Mouse (Mus musculus): Measurements from ENCODE around the gene Prl3a1.

Prl3a1 gene

DNA sequence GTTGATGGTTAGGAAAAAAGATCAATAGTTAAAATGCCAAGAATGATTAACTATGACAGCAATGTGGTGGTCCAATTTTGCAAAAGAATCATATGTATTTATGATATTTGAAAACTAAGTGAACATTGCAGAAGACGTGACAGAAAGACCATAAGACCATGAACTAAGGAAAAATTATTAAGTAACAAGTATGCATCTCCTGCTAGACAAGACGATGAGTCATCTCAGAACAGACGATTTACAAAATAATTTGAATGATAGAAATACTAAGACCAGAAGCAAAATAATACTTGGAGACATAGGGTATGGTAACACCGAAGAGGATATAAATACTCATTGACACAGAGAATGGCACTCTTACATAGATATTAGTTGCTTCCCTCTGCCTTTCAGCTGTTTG lies at the start of gene Prl3a1:
Gene Prl3a1 (plus strand): TSS at position 301 of the 400 bp plus-strand sequence.
- no peak for DNase-seq (ENCODE audit: low read depth, low spot score)

DNA sequence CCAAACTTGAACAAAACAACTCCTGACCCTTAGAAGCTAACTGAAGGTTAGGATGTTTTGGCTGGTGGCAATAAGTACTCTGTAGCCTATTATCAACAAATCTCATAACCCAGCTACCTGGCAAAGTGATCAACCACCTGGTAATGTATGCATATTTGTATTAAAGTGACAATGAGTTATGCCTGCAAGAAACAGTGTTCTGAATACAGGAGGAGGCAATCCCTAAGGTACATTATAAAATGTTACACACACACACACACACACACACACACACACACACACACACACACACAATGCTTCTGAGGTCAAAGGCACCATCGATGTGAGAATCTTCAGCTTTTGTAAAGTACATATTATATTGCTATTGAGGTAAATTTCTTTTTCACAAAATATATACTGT lies 17.7 kb upstream of the Prl3a1 start, which contains the start of gene Prl3b1:
Gene Prl3b1 (plus strand): TSS at position 301 of the 400 bp plus-strand sequence.
- no peak for DNase-seq (ENCODE audit: low read depth, low spot score)

DNA sequence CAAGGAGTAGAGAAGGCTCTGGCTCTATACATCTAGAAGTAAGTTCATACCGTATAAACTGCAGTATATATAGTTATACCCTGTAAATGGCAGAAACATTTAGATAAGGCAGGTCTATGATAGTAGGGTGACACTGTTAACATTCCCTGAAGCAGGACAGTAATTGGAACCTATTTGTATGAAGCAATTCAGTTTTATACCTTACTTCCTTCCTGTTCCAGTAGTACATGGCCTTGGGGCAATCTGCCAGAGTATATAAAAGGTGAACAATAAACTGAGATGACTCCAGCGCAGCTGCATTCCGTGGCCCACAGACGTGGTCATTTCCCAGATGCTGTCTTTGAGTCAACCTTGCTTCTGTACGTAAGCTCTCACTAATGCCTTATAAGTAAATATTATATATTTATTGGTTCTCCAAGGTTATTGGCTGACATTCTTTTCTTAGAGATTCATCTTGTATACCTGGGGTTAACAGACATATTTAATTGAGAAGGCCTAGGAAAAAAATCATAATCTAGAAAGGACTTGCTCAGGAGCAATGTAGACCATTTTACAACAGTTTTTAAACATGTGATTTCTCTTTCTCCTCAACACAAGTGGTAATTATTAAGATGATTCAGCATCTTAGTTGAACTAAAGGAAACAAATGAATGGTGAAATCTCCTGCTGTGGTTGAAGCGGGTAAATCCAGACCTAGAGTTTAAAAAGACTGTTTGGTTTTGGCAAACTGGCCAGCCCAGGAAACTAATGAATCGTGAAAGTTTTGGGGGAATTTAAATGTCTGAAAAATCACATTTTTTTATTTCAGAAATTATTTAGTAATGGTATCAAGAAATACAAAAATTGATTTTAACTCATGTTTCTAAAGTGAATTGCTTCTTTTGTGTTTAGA lies 53.3 kb downstream of the Prl3a1 start, which contains the start of gene Prl6a1:
Gene Prl6a1 (plus strand): TSS at position 294 of the 892 bp plus-strand sequence.
- DNase-seq (ENCODE audit: low read depth, low spot score) = no peak

Data from c-Kit-negative CD71-positive TER-119-positive erythroid progenitor cells, embryonic 14.5 days (primary cell).